Mouse (Mus musculus) stomach, postnatal 0 days (tissue): ENCODE results near the gene Fcgrt.

Experiments used
- CTCF ChIP-seq: IDR thresholded peaks from 2 replicates; pipeline ENCODE4 v1.5.1; 2016; ENCODE audit warnings: antibody characterized with exemption, low read depth, mild to moderate bottlenecking, moderate library complexity
- EP300 ChIP-seq: optimal IDR thresholded peaks from 2 replicates; pipeline ENCODE3; 2016; ENCODE audit warnings: antibody characterized with exemption

DNA sequence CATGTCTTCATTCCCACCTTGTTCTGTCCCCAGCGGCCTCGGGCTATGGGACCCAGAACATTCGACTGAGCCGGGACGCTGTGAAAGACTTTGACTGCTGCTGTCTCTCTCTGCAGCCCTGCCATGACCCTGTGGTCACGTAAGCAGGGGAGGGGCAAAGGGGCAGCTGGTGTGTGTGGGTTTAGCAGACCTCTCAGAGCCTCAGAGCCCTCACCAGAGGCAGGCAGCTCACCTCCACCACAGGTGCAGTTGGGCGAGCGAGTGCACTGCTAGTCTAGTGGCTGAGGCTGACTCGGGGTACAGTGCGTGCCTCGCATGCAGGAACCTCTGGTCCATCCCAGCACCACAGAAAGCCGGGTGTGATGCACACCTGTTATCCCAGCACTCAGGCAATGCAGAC is 29.7 kb downstream of the Fcgrt start:
- TF ChIP-seq CTCF (no peak), EP300 (no peak)
